Mouse (Mus musculus): Measurements from ENCODE around the gene Gm1043. TPM values are rescaled to one million over a fixed set of nuclear protein-coding genes. Genes with fewer than 3 reads are reported as not detected.

The Gm1043 gene
- polyA plus RNA-seq, 1 experiment from 2014 or later, result 1.8 TPM

DNA sequence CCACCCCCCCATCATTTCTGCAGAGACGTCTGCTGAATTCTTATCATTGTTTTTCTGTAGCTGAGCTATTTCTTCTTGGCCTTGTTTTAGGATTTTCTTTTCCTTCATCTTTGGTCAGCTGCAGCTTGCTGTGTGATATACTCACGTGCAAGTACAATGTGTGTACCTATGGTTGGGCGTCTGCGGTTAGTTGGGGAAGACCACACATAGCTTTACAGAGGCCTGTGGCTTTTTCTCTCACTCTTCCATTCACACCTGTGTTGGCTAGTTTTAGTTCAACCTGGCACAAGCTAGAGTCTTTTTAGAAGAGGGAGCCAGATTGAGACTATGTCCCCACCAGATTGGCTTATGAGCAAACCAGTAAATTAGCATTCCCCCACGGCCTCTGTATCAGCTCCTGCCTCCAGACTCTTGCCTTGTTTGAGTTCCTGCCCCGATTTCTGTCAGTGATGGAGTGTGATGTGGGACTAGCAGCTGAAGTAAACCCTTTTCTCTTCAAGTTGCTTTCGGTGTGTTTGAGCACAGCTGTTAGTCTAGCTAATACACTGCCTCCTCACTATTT, 1.9 kb upstream of the Gm1043 start:
- H3K27ac ChIP-seq (ENCODE audit: low read depth, low read length), result no peak overlapping the region
- H3K27me3 ChIP-seq (replicated peaks; ENCODE audit: control insufficient read depth, insufficient read depth, low read length), result no peaks in the 10 kb centered on the region
- no peaks in the 10 kb centered on the region for H3K9me3 ChIP-seq (ENCODE audit: control insufficient read depth, low read length)
- H3K36me3 ChIP-seq (ENCODE audit: control insufficient read depth, insufficient read depth, low read length), result peaks cover 11% of the 10 kb centered on the region
- no peak overlapping the region for H3K4me2 ChIP-seq (ENCODE audit: low read length)
- peaks cover 10% of the 10 kb centered on the region for H3K4me1 ChIP-seq (ENCODE audit: control insufficient read depth, insufficient read depth, low read depth, low read length)
- 72% methylated on average over 7 of the region's 7 CpGs for WGBS
- no peak for ATAC-seq
- no peak overlapping the region for H3K9ac ChIP-seq (ENCODE audit: low read depth, low read length)
- H3K4me3 ChIP-seq (ENCODE audit: low read length), result no peak overlapping the region

DNA sequence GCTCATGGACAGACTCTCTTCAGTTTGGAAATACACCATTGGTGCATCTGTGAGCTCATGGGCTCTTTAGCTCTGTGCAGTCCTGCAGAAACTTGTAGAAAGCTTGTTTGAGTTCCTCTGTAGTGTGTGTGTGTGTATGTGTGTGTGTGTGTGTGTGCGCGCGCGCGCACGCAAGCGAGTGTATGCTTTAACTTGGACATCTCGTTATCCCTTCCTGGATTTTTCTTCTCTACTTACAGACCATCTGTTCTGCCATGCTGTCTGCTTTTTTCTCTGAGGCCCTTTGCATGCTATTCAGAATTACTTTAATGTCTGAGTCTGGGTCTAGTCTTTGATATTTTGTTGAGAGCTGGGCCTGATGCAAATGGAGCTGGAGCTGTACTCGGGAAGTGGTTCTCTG, 1.3 kb upstream of the Gm1043 start:
- Histone ChIP-seq H3K4me1 (ENCODE audit: control insufficient read depth, insufficient read depth, low read depth, low read length) (peaks cover 10% of the 10 kb centered on the region), H3K9ac (ENCODE audit: low read depth, low read length) (no peak overlapping the region), H3K9me3 (ENCODE audit: control insufficient read depth, low read length) (no peaks in the 10 kb centered on the region), H3K27me3 (replicated peaks; ENCODE audit: control insufficient read depth, insufficient read depth, low read length) (no peaks in the 10 kb centered on the region), H3K4me3 (ENCODE audit: low read length) (no peak overlapping the region), H3K4me2 (ENCODE audit: low read length) (no peak overlapping the region), H3K27ac (ENCODE audit: low read depth, low read length) (no peak overlapping the region), H3K36me3 (ENCODE audit: control insufficient read depth, insufficient read depth, low read length) (peaks cover 11% of the 10 kb centered on the region)
- ATAC-seq, result no peak
- WGBS, result 73% methylated on average over 9 of the region's 9 CpGs

DNA sequence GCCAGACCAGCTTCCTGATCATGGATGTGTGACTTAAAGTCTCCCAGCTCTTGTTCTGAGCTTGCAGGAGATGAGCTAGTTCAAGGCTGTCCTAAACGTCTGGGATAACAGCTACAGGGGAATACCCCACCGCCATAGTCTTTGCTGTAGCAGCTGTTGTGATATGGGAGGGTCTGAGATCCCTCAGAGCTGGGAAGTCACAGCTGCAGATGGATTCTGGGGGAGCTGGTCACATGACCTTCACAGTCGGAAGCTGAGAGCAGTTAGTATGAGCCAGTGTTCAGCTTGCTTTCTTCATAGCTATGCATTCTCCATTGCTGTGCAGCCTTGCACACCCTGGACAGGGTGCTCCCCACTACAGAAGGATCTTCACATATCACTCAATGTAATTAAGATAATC, 748 bp downstream of the Gm1043 start:
- WGBS, result 67% methylated on average over 3 of the region's 3 CpGs
- peaks cover 2% of the 10 kb centered on the region; the same call in 1 of the 2 replicates for H3K27me3 ChIP-seq (replicated peaks; ENCODE audit: control insufficient read depth, insufficient read depth, low read length)
- no peak overlapping the region for H3K4me2 ChIP-seq (ENCODE audit: low read length)
- H3K9me3 ChIP-seq (ENCODE audit: control insufficient read depth, low read length), result no peaks in the 10 kb centered on the region
- H3K36me3 ChIP-seq (ENCODE audit: control insufficient read depth, insufficient read depth, low read length), result peaks cover 11% of the 10 kb centered on the region
- no peak overlapping the region for H3K4me3 ChIP-seq (ENCODE audit: low read length)
- no peak overlapping the region for H3K9ac ChIP-seq (ENCODE audit: low read depth, low read length)
- H3K27ac ChIP-seq (ENCODE audit: low read depth, low read length), result no peak overlapping the region
- ATAC-seq, result no peak
- H3K4me1 ChIP-seq (ENCODE audit: control insufficient read depth, insufficient read depth, low read depth, low read length), result peaks cover 11% of the 10 kb centered on the region

DNA sequence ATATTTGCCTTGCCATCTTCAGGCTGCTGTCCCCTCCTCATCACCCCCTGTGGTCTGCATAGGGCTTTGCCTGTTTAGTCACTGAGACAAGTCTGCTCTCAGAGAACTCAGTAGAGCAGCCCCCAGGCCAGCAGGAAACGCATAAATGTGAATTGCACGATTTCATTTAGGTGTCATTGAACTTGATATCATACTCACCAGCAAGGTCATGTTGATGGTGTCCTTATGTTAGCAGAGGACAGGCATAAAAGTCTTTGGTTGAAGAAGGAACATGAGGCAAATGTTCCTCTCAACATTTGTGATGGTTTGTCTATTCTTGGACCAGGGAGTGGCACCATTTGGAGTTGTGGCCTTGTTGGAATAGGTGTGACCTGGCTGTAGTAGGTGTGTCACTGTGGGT, 2.6 kb downstream of the Gm1043 start:
- no peak overlapping the region for H3K27ac ChIP-seq (ENCODE audit: low read depth, low read length)
- ATAC-seq, result no peak
- H3K27me3 ChIP-seq (replicated peaks; ENCODE audit: control insufficient read depth, insufficient read depth, low read length), result peaks cover 2% of the 10 kb centered on the region; the same call in 1 of the 2 replicates
- peaks cover 15% of the 10 kb centered on the region for H3K36me3 ChIP-seq (ENCODE audit: control insufficient read depth, insufficient read depth, low read length)
- no peaks in the 10 kb centered on the region for H3K9me3 ChIP-seq (ENCODE audit: control insufficient read depth, low read length)
- WGBS, result 61% methylated on average over 2 of the region's 2 CpGs
- H3K4me3 ChIP-seq (ENCODE audit: low read length), result no peak overlapping the region
- no peak overlapping the region for H3K4me2 ChIP-seq (ENCODE audit: low read length)
- peaks cover 16% of the 10 kb centered on the region for H3K4me1 ChIP-seq (ENCODE audit: control insufficient read depth, insufficient read depth, low read depth, low read length)
- H3K9ac ChIP-seq (ENCODE audit: low read depth, low read length), result no peak overlapping the region

DNA sequence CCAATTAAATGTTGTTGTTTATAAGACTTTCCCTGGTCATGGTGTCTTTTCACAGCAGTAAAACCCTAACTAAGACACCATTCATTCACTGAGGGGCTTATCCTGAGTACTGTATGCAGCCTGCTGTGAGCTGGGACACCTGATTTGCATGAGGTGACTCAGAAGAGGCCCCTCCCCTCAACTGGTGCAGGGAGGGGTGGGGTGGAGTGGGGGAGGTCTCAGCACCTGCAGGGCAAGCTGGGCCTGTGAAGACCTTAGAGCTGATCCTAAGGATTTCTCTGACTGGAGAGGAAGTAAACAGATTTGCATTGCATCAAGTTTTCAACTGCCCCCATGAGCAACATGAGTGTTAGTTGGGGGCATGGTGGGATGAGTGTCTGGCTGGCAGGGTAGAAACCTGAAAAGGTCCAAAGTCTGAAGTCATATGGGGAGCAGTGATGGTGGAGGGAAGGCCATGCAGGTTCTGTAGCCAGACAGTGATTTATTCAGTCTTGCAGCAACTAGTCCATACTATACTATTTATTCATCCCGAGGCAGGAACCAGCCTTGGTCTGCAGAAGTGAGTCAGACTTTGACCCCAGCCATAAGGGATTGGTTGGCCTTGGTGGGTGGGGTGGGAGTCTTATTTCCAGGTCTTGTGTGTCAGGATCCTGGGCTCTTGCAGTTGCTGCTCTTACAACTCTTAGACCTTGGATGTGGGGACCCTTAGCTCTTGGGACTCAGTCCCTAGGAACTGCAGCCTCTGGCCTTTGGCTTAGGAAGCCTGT, 3.4 kb downstream of the Gm1043 start:
- ATAC-seq, result no peak
- Histone ChIP-seq H3K4me2 (ENCODE audit: low read length) (no peak overlapping the region), H3K4me1 (ENCODE audit: control insufficient read depth, insufficient read depth, low read depth, low read length) (peaks cover 9% of the 10 kb centered on the region), H3K27me3 (replicated peaks; ENCODE audit: control insufficient read depth, insufficient read depth, low read length) (peaks cover 2% of the 10 kb centered on the region; the same call in 1 of the 2 replicates), H3K36me3 (ENCODE audit: control insufficient read depth, insufficient read depth, low read length) (peaks cover 15% of the 10 kb centered on the region), H3K9me3 (ENCODE audit: control insufficient read depth, low read length) (no peaks in the 10 kb centered on the region), H3K4me3 (ENCODE audit: low read length) (no peak overlapping the region), H3K27ac (ENCODE audit: low read depth, low read length) (no peak overlapping the region), H3K9ac (ENCODE audit: low read depth, low read length) (no peak overlapping the region)
- 58% methylated on average over 1 of the region's 1 CpGs for WGBS

DNA sequence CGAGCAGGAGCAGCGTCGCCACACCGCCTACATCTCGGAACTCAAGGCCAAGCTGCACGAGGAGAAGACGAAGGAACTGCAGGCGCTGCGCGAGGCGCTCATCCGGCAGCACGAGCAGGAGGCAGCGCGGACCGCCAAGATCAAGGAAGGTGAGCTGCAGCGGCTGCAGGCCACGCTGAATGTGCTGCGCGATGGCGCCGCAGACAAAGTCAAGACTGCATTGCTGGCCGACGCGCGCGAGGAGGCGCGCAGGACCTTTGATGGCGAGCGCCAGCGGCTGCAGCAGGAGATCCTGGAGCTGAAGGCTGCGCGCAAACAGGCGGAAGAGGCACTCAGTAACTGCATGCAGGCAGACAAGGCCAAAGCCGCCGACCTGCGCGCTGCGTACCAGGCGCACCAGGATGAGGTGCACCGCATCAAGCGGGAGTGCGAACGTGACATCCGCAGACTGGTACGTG, 6.0 kb downstream of the Gm1043 start:
- Histone ChIP-seq H3K27me3 (replicated peaks; ENCODE audit: control insufficient read depth, insufficient read depth, low read length) (peaks cover 2% of the 10 kb centered on the region; the same call in 1 of the 2 replicates), H3K36me3 (ENCODE audit: control insufficient read depth, insufficient read depth, low read length) (peaks cover 6% of the 10 kb centered on the region; the same call in 1 of the 2 replicates), H3K9ac (ENCODE audit: low read depth, low read length) (peak overlapping the region; percentile 55), H3K27ac (ENCODE audit: low read depth, low read length) (peak overlapping the region; percentile 59), H3K4me1 (ENCODE audit: control insufficient read depth, insufficient read depth, low read depth, low read length) (peaks cover 9% of the 10 kb centered on the region), H3K4me3 (ENCODE audit: low read length) (peak overlapping the region; percentile 26), H3K4me2 (ENCODE audit: low read length) (peak overlapping the region; percentile 52), H3K9me3 (ENCODE audit: control insufficient read depth, low read length) (no peaks in the 10 kb centered on the region)
- 2% methylated on average over 47 of the region's 47 CpGs for WGBS
- ATAC-seq, result peak; percentile 61

DNA sequence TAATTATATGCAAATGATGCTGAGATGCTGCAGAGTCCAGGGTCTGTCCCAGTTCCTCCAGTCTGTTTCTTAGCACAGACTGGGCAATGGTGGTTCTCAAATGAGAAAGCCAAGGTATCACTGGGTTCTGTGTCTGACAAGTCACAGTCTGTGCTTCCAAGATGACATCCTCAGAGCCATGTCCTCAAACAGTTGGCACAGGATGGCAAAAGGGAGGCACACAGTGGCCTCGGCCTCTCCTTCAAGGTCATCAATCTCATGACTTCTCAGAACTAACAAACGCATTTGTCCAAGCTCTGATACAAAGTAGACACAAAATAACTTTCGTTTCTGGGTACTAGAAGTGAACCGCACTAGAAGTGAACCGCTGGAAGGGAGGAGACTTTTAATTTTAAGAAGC, 9.8 kb downstream of the Gm1043 start:
- no peak overlapping the region for H3K4me3 ChIP-seq (ENCODE audit: low read length)
- no peak overlapping the region for H3K9ac ChIP-seq (ENCODE audit: low read depth, low read length)
- no peak overlapping the region for H3K4me2 ChIP-seq (ENCODE audit: low read length)
- H3K27ac ChIP-seq (ENCODE audit: low read depth, low read length), result no peak overlapping the region
- peaks cover 5% of the 10 kb centered on the region; the same call in 1 of the 2 replicates for H3K36me3 ChIP-seq (ENCODE audit: control insufficient read depth, insufficient read depth, low read length)
- no peaks in the 10 kb centered on the region for H3K9me3 ChIP-seq (ENCODE audit: control insufficient read depth, low read length)
- 91% methylated on average over 5 of the region's 5 CpGs for whole genome bisulfite sequencing
- ATAC-seq, result no peak
- H3K4me1 ChIP-seq (ENCODE audit: control insufficient read depth, insufficient read depth, low read depth, low read length), result peaks cover 9% of the 10 kb centered on the region
- no peaks in the 10 kb centered on the region; the same call in 1 of the 2 replicates for H3K27me3 ChIP-seq (replicated peaks; ENCODE audit: control insufficient read depth, insufficient read depth, low read length)

DNA sequence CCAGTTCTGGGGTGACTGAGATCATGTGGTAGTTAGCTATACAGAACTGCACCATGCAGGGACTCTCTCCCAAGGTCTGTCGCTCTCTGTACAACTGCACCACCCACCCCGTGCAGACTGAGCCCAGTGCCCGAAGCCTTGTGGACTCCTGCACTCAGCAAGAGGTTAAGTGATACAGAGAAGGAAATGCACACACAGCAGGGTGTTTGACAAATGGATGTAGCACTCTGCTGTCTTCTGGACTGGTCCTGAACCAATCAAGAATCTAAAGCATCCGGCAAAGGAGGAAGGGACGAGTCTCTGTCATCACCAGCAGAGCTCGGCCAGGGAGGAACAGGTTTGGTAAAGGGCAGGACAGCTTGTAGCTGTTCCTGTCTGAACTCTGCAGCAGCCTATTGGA, 12.4 kb downstream of the Gm1043 start:
- Histone ChIP-seq H3K9ac (ENCODE audit: low read depth, low read length) (no peak overlapping the region), H3K4me3 (ENCODE audit: low read length) (no peak overlapping the region), H3K27me3 (replicated peaks; ENCODE audit: control insufficient read depth, insufficient read depth, low read length) (no peaks in the 10 kb centered on the region), H3K4me1 (ENCODE audit: control insufficient read depth, insufficient read depth, low read depth, low read length) (no peaks in the 10 kb centered on the region), H3K4me2 (ENCODE audit: low read length) (no peak overlapping the region), H3K9me3 (ENCODE audit: control insufficient read depth, low read length) (no peaks in the 10 kb centered on the region), H3K27ac (ENCODE audit: low read depth, low read length) (no peak overlapping the region), H3K36me3 (ENCODE audit: control insufficient read depth, insufficient read depth, low read length) (0 out of 2 replicates have a peak, but pooled peaks cover under 1% of the 10 kb centered on the region)
- WGBS, result 55% methylated on average over 6 of the region's 6 CpGs
- no peak for ATAC-seq

DNA sequence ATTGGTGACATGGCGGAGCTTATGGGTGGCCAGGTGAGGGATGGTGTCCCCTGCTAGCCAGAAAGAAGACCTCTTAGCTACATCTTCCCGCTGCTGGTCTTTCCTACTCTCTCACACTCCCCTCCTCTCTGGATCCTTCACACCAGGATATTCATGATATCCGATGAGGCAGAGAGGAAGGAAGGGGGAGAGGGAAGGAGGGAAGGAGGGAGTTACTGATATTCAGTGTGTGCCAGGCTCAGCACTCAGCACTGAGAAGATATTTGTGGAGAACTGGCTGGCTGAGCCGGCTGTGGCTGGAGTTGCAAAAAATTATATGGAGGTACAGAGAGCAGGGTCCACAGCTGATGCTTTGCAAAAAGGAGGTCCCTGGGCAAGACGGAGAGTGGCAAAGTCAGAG, 15.6 kb downstream of the Gm1043 start:
- 55% methylated on average over 5 of the region's 5 CpGs for WGBS
- H3K9ac ChIP-seq (ENCODE audit: low read depth, low read length), result no peak overlapping the region
- ATAC-seq, result no peak

More for the DNA sequence above, 15.6 kb downstream of the Gm1043 start:
- H3K36me3 ChIP-seq (ENCODE audit: control insufficient read depth, insufficient read depth, low read length), result no peaks in the 10 kb centered on the region
- peaks cover 6% of the 10 kb centered on the region; the same call in 1 of the 2 replicates for H3K4me1 ChIP-seq (ENCODE audit: control insufficient read depth, insufficient read depth, low read depth, low read length)
- no peak overlapping the region for H3K4me2 ChIP-seq (ENCODE audit: low read length)
- no peaks in the 10 kb centered on the region for H3K27me3 ChIP-seq (replicated peaks; ENCODE audit: control insufficient read depth, insufficient read depth, low read length)
- no peak overlapping the region for H3K27ac ChIP-seq (ENCODE audit: low read depth, low read length)
- no peaks in the 10 kb centered on the region for H3K9me3 ChIP-seq (ENCODE audit: control insufficient read depth, low read length)
- H3K4me3 ChIP-seq (ENCODE audit: low read length), result no peak overlapping the region

All from hindbrain, embryonic 16.5 days (tissue).